Mouse (Mus musculus): Measurements from ENCODE around the gene Pbld1. TPM values are rescaled to one million over a fixed set of nuclear protein-coding genes. Genes with fewer than 3 reads are reported as not detected.
"Not testable (repeated sequence)": the region's sequence is repeated elsewhere in the genome, so short reads cannot be mapped to it uniquely, and the experiment has no call there.

Pbld1 gene
- polyA plus RNA-seq, 1 experiment from 2014 or later = 0.83 TPM

- no peaks in the 10 kb centered on the region for H3K27me3 ChIP-seq (ENCODE audit: control insufficient read depth, insufficient read depth, low read length)
- H3K4me1 ChIP-seq (ENCODE audit: control insufficient read depth, insufficient read depth, low read length) = no peaks in the 10 kb centered on the region
- no peaks in the 10 kb centered on the region for H3K9me3 ChIP-seq (ENCODE audit: control insufficient read depth, low read length)
- WGBS = 62% methylated on average over 6 of the region's 6 CpGs
- H3K27ac ChIP-seq (ENCODE audit: low read depth, low read length) = no peak overlapping the region
- H3K36me3 ChIP-seq (ENCODE audit: control insufficient read depth, insufficient read depth, low read length) = no peaks in the 10 kb centered on the region
- H3K4me3 ChIP-seq (ENCODE audit: low read depth, low read length) = no peak overlapping the region
- H3K4me2 ChIP-seq (ENCODE audit: low read depth, low read length) = no peak overlapping the region
- H3K9ac ChIP-seq (replicated peaks; ENCODE audit: low read depth, low read length) = no peak overlapping the region
- ATAC-seq (ENCODE audit: low read depth) = no peak
Measured at GRCm38 (mm10) chr10:63053007-63053406, 7.0 kb upstream of the Pbld1 start.

DNA sequence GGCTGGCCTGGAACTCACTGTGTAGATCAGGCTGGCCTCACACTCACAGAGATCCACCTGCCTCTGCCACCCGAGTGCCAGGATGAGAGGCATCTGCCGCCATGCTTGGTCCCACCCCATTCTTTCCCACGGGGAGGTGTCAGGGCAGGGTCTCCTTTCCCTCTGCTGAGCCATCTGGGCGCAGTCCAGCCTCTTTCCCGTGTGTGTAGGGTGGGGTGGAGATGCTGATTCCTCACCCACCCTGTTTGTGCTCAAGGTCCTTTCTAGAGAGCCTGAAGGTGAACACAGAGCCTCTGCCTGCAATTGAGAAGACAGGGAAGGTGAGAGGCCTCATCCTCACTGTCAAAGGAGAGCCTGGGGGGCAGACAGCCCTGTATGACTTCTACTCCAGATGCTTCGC is 5.9 kb upstream of the Pbld1 start:
- H3K36me3 ChIP-seq (ENCODE audit: control insufficient read depth, insufficient read depth, low read length); H3K27ac ChIP-seq (ENCODE audit: low read depth, low read length); H3K9me3 ChIP-seq (ENCODE audit: control insufficient read depth, low read length); H3K4me2 ChIP-seq (ENCODE audit: low read depth, low read length); H3K4me3 ChIP-seq (ENCODE audit: low read depth, low read length); H3K9ac ChIP-seq (replicated peaks; ENCODE audit: low read depth, low read length); H3K4me1 ChIP-seq (ENCODE audit: control insufficient read depth, insufficient read depth, low read length); H3K27me3 ChIP-seq (ENCODE audit: control insufficient read depth, insufficient read depth, low read length); ATAC-seq (ENCODE audit: low read depth): not testable (repeated sequence)
- 86% methylated on average over 6 of the region's 6 CpGs for WGBS

DNA sequence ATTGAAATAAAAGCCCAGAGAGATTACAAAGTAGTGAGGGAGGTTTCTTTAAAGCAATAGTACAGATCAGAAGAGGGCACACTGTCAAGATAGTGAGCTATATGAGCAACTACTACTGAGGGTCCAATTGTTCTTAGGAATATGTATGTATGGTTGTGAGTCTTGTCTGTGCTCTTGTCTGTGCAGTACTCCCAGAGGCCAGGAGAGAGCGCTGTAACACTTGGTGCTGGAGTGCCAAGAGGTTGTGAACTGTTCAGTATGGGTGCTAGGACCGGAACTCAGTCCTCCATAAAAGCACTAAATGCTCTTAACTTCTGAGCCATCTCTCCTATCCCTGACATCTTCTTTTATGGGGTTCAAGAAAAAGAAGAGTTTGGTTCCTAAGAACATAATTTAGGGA is 5.4 kb upstream of the Pbld1 start:
- no peak for ATAC-seq (ENCODE audit: low read depth)
- Histone ChIP-seq H3K4me1 (ENCODE audit: control insufficient read depth, insufficient read depth, low read length) (no peaks in the 10 kb centered on the region), H3K4me3 (ENCODE audit: low read depth, low read length) (no peak overlapping the region), H3K9ac (replicated peaks; ENCODE audit: low read depth, low read length) (no peak overlapping the region), H3K9me3 (ENCODE audit: control insufficient read depth, low read length) (no peaks in the 10 kb centered on the region), H3K4me2 (ENCODE audit: low read depth, low read length) (no peak overlapping the region), H3K27me3 (ENCODE audit: control insufficient read depth, insufficient read depth, low read length) (no peaks in the 10 kb centered on the region), H3K36me3 (ENCODE audit: control insufficient read depth, insufficient read depth, low read length) (no peaks in the 10 kb centered on the region), H3K27ac (ENCODE audit: low read depth, low read length) (no peak overlapping the region)
- 81% methylated on average over 2 of the region's 2 CpGs for WGBS

- Histone ChIP-seq H3K4me2 (ENCODE audit: low read depth, low read length) (no peak overlapping the region), H3K4me3 (ENCODE audit: low read depth, low read length) (no peak overlapping the region), H3K4me1 (ENCODE audit: control insufficient read depth, insufficient read depth, low read length) (no peaks in the 10 kb centered on the region), H3K36me3 (ENCODE audit: control insufficient read depth, insufficient read depth, low read length) (no peaks in the 10 kb centered on the region), H3K27me3 (ENCODE audit: control insufficient read depth, insufficient read depth, low read length) (no peaks in the 10 kb centered on the region), H3K27ac (ENCODE audit: low read depth, low read length) (no peak overlapping the region), H3K9me3 (ENCODE audit: control insufficient read depth, low read length) (no peaks in the 10 kb centered on the region), H3K9ac (replicated peaks; ENCODE audit: low read depth, low read length) (no peak overlapping the region)
- ATAC-seq (ENCODE audit: low read depth) = no peak
- WGBS = 39% methylated on average over 24 of the region's 24 CpGs
Measured at GRCm38 (mm10) chr10:63056966-63057750, 2.8 kb upstream of the Pbld1 start.

GRCm38 (mm10) chr10:63060406-63060805 is 444 bp downstream of the Pbld1 start:
- Histone ChIP-seq H3K9ac (replicated peaks; ENCODE audit: low read depth, low read length) (no peak overlapping the region), H3K36me3 (ENCODE audit: control insufficient read depth, insufficient read depth, low read length) (no peaks in the 10 kb centered on the region), H3K27ac (ENCODE audit: low read depth, low read length) (no peak overlapping the region), H3K4me2 (ENCODE audit: low read depth, low read length) (no peak overlapping the region), H3K4me3 (ENCODE audit: low read depth, low read length) (no peak overlapping the region), H3K27me3 (ENCODE audit: control insufficient read depth, insufficient read depth, low read length) (no peaks in the 10 kb centered on the region), H3K4me1 (ENCODE audit: control insufficient read depth, insufficient read depth, low read length) (no peaks in the 10 kb centered on the region), H3K9me3 (ENCODE audit: control insufficient read depth, low read length) (no peaks in the 10 kb centered on the region)
- 59% methylated on average over 11 of the region's 11 CpGs for WGBS
- ATAC-seq (ENCODE audit: low read depth) = no peak

- ATAC-seq (ENCODE audit: low read depth) = no peak
- H3K36me3 ChIP-seq (ENCODE audit: control insufficient read depth, insufficient read depth, low read length) = no peaks in the 10 kb centered on the region
- no peak overlapping the region for H3K9ac ChIP-seq (replicated peaks; ENCODE audit: low read depth, low read length)
- no peaks in the 10 kb centered on the region for H3K4me1 ChIP-seq (ENCODE audit: control insufficient read depth, insufficient read depth, low read length)
- H3K27ac ChIP-seq (ENCODE audit: low read depth, low read length) = no peak overlapping the region
- H3K27me3 ChIP-seq (ENCODE audit: control insufficient read depth, insufficient read depth, low read length) = no peaks in the 10 kb centered on the region
- WGBS = 76% methylated on average over 12 of the region's 12 CpGs
- H3K4me3 ChIP-seq (ENCODE audit: low read depth, low read length) = no peak overlapping the region
- no peaks in the 10 kb centered on the region for H3K9me3 ChIP-seq (ENCODE audit: control insufficient read depth, low read length)
- H3K4me2 ChIP-seq (ENCODE audit: low read depth, low read length) = no peak overlapping the region
Measured at GRCm38 (mm10) chr10:63061266-63061665, 1.3 kb downstream of the Pbld1 start.

GRCm38 (mm10) chr10:63062696-63063095 is 2.7 kb downstream of the Pbld1 start:
- no peak overlapping the region for H3K4me3 ChIP-seq (ENCODE audit: low read depth, low read length)
- ATAC-seq (ENCODE audit: low read depth) = no peak
- H3K27ac ChIP-seq (ENCODE audit: low read depth, low read length) = no peak overlapping the region
- H3K9me3 ChIP-seq (ENCODE audit: control insufficient read depth, low read length) = no peaks in the 10 kb centered on the region
- no peak overlapping the region for H3K9ac ChIP-seq (replicated peaks; ENCODE audit: low read depth, low read length)
- no peaks in the 10 kb centered on the region for H3K4me1 ChIP-seq (ENCODE audit: control insufficient read depth, insufficient read depth, low read length)
- H3K27me3 ChIP-seq (ENCODE audit: control insufficient read depth, insufficient read depth, low read length) = no peaks in the 10 kb centered on the region
- no peak overlapping the region for H3K4me2 ChIP-seq (ENCODE audit: low read depth, low read length)
- H3K36me3 ChIP-seq (ENCODE audit: control insufficient read depth, insufficient read depth, low read length) = no peaks in the 10 kb centered on the region
- 92% methylated on average over 5 of the region's 5 CpGs for WGBS

DNA sequence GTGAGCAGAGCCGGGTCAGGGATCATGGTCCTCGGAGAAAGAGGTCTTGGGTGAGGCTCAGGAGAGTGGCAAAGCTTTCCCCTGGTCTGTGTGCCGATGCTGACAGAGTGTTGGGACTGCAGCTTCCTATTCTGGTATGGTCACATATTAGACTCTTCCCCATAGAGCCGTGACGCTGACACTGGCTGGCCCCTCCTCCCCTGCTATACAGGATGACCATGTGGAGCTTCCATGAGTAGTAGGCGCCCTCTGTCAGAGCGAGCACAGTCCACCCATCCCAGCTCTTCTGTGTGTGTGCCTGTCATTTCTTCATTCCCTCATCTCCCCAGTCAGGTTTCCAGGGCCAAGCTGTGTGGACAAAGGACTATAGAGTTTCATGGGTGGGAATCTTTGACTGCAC is 3.4 kb downstream of the Pbld1 start:
- H3K27ac ChIP-seq (ENCODE audit: low read depth, low read length) = no peak overlapping the region
- no peak overlapping the region for H3K4me2 ChIP-seq (ENCODE audit: low read depth, low read length)
- no peaks in the 10 kb centered on the region for H3K27me3 ChIP-seq (ENCODE audit: control insufficient read depth, insufficient read depth, low read length)
- H3K9ac ChIP-seq (replicated peaks; ENCODE audit: low read depth, low read length) = no peak overlapping the region
- ATAC-seq (ENCODE audit: low read depth) = no peak
- H3K4me1 ChIP-seq (ENCODE audit: control insufficient read depth, insufficient read depth, low read length) = no peaks in the 10 kb centered on the region
- no peaks in the 10 kb centered on the region for H3K9me3 ChIP-seq (ENCODE audit: control insufficient read depth, low read length)
- WGBS = 66% methylated on average over 7 of the region's 7 CpGs
- no peaks in the 10 kb centered on the region for H3K36me3 ChIP-seq (ENCODE audit: control insufficient read depth, insufficient read depth, low read length)
- no peak overlapping the region for H3K4me3 ChIP-seq (ENCODE audit: low read depth, low read length)

GRCm38 (mm10) chr10:63064516-63064915 is 4.6 kb downstream of the Pbld1 start:
- Histone ChIP-seq H3K9ac (replicated peaks; ENCODE audit: low read depth, low read length) (no peak overlapping the region), H3K27me3 (ENCODE audit: control insufficient read depth, insufficient read depth, low read length) (no peaks in the 10 kb centered on the region), H3K4me1 (ENCODE audit: control insufficient read depth, insufficient read depth, low read length) (no peaks in the 10 kb centered on the region), H3K4me2 (ENCODE audit: low read depth, low read length) (no peak overlapping the region), H3K4me3 (ENCODE audit: low read depth, low read length) (no peak overlapping the region), H3K36me3 (ENCODE audit: control insufficient read depth, insufficient read depth, low read length) (no peaks in the 10 kb centered on the region), H3K9me3 (ENCODE audit: control insufficient read depth, low read length) (no peaks in the 10 kb centered on the region), H3K27ac (ENCODE audit: low read depth, low read length) (no peak overlapping the region)
- 88% methylated on average over 9 of the region's 9 CpGs for WGBS
- no peak for ATAC-seq (ENCODE audit: low read depth)
